Mouse (Mus musculus) heart, embryonic 12.5 days (tissue): Measurements from ENCODE around the gene Atp6ap1. TPM values are rescaled to one million over a fixed set of nuclear protein-coding genes. Genes with fewer than 3 reads are reported as not detected.

Experiments used
- ATAC-seq: fragments of 200-750 bp; cut with Nextera tagmentation; 2 replicates; pipeline ENCODE4 v1.8.0; 2017; ENCODE audit warnings: moderate TSS enrichment, moderate library complexity; ENCODE audit not compliant: insufficient number of reproducible peaks, low FRiP score
- H3K27ac ChIP-seq: fragments of 300-500 bp; sonication (generic); 2 replicates; pipeline ENCODE4 v1.5.1; 2016; ENCODE audit warnings: mild to moderate bottlenecking, moderate library complexity; ENCODE audit not compliant: poor library complexity, severe bottlenecking
- H3K27me3 ChIP-seq: fragments of 300-500 bp; sonication (generic); replicated peaks from 2 replicates; pipeline ENCODE4 v1.6.1; 2016; ENCODE audit warnings: mild to moderate bottlenecking, moderate library complexity
- H3K36me3 ChIP-seq: fragments of 300-500 bp; sonication (generic); 2 replicates; pipeline ENCODE4 v1.6.1; 2016; ENCODE audit warnings: mild to moderate bottlenecking, moderate library complexity
- H3K4me1 ChIP-seq: fragments of 300-500 bp; sonication (generic); replicated peaks from 2 replicates; pipeline ENCODE4 v1.6.1; 2016; ENCODE audit warnings: mild to moderate bottlenecking
- H3K4me2 ChIP-seq: fragments of 300-500 bp; sonication (generic); 2 replicates; pipeline ENCODE4 v1.6.1; 2016; ENCODE audit warnings: mild to moderate bottlenecking, moderate library complexity
- H3K4me3 ChIP-seq: fragments of 300-500 bp; sonication (generic); 2 replicates; pipeline ENCODE4 v1.5.1; 2016; ENCODE audit warnings: mild to moderate bottlenecking
- H3K9ac ChIP-seq: fragments of 300-500 bp; sonication (generic); 2 replicates; pipeline ENCODE4 v1.6.1; 2016; ENCODE audit warnings: mild to moderate bottlenecking, moderate library complexity
- H3K9me3 ChIP-seq: fragments of 300-500 bp; sonication (generic); replicated peaks from 2 replicates; pipeline ENCODE4 v1.6.1; 2016; ENCODE audit warnings: mild to moderate bottlenecking, moderate library complexity
- WGBS: fragments of 180-500 bp; shearing (Covaris S2); methylation state at CpG from one replicate; pipeline ENCODE4 v1.1.7; 2016; 5-methylcytosine and 5-hydroxymethylcytosine counted together
- polyA plus RNA-seq: library from polyadenylated mRNA; unstranded; fragments of >200 nt; fragmentation: Nextera tagmentation; extraction: Ambion mirVana; gene quantifications from 2 replicates; pipeline ENCODE4 v1.2.1, GENCODE M21; 2016

Atp6ap1 gene
- polyA plus RNA-seq, 1 experiment from 2014 or later, result 128 TPM

DNA sequence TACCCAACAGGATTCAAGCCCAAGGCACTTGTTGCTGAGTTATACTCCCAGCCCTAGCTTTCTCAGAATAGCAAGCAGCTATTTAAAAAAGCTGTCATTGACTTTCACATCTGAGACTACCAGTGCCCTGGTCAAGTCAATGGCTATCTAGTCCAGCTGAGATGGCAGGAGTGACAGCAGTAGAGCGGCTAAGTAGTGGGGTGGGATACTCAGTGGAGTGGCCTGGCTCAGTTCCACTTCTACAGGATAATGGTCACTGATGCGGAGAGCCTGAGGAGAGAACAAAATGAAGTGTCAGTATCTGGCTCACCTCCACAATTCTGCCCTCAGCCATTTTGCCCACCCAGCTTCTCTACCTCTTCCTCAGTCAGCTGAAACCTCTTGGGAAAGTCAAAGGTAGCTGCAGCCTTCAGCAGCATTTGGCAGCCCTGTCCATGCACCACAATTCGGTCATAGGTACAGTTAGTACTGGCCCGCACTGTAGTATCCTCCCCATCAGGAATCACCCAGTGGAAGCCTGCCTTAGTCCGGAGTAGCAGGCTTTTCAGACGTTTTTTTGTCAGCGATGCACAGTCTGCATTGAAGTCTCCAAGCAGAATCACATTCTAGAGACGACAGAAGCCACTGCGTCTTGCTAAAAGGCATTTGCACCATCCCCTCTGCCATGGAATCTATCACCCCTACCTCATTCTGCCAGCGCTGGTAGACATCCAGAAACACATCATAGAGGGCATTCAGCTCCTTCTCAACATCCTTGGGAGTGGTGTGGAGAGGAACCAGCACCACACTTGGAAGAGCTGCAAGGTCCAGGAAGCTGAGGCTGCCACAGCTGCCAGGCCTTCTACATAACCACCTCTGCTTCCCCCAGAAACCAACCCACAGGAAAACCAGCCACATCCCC is 23.2 kb upstream of the Atp6ap1 start:
- H3K9ac ChIP-seq, result no peak overlapping the region
- 25% methylated on average over 10 of the region's 10 CpGs for WGBS
- no peak overlapping the region for H3K4me3 ChIP-seq
- no peak overlapping the region for H3K27ac ChIP-seq
- peaks cover 7% of the 10 kb centered on the region for H3K36me3 ChIP-seq
- H3K9me3 ChIP-seq, result no peaks in the 10 kb centered on the region
- no peak overlapping the region for H3K4me2 ChIP-seq
- H3K4me1 ChIP-seq, result no peaks in the 10 kb centered on the region
- ATAC-seq, result no peak
- H3K27me3 ChIP-seq, result no peaks in the 10 kb centered on the region

- Histone ChIP-seq H3K4me3 (no peak overlapping the region), H3K4me1 (no peaks in the 10 kb centered on the region), H3K27me3 (no peaks in the 10 kb centered on the region), H3K27ac (no peak overlapping the region), H3K4me2 (no peak overlapping the region), H3K9me3 (no peaks in the 10 kb centered on the region), H3K9ac (no peak overlapping the region), H3K36me3 (no peaks in the 10 kb centered on the region)
- WGBS, result 64% methylated on average over 8 of the region's 8 CpGs
- ATAC-seq, result no peak
Measured at GRCm38 (mm10) chrX:74277916-74278315, 19.0 kb upstream of the Atp6ap1 start.

- peak overlapping the region; percentile 88 for H3K27ac ChIP-seq
- H3K9me3 ChIP-seq, result no peaks in the 10 kb centered on the region
- peak; percentile 23 for ATAC-seq
- peak overlapping the region; percentile 80 for H3K4me2 ChIP-seq
- H3K36me3 ChIP-seq, result 0 out of 2 replicates have a peak, but pooled peaks cover 2% of the 10 kb centered on the region
- no peaks in the 10 kb centered on the region for H3K27me3 ChIP-seq
- peaks cover 7% of the 10 kb centered on the region for H3K4me1 ChIP-seq
- H3K4me3 ChIP-seq, result peak overlapping the region; percentile 57
- peak overlapping the region; percentile 79 for H3K9ac ChIP-seq
- 9% methylated on average over 14 of the region's 14 CpGs for WGBS
Measured at GRCm38 (mm10) chrX:74281041-74281731, 15.7 kb upstream of the Atp6ap1 start.

- 0 out of 2 replicates have a peak, but pooled peaks cover 3% of the 10 kb centered on the region for H3K36me3 ChIP-seq
- no peaks in the 10 kb centered on the region for H3K27me3 ChIP-seq
- peak; percentile 93 for ATAC-seq
- H3K4me2 ChIP-seq, result peak within 1 kb of the TSS; percentile 80
- H3K9me3 ChIP-seq, result no peaks in the 10 kb centered on the region
- peak within 1 kb of the TSS; percentile 79 for H3K9ac ChIP-seq
- peak within 1 kb of the TSS; percentile 57 for H3K4me3 ChIP-seq
- 12% methylated on average over 16 of the region's 16 CpGs for WGBS
- H3K4me1 ChIP-seq, result peaks cover 7% of the 10 kb centered on the region
- peak within 1 kb of the TSS; percentile 88 for H3K27ac ChIP-seq
Measured at GRCm38 (mm10) chrX:74281732-74282394, 15.0 kb upstream of the Atp6ap1 start, which contains the start of the genes Taz and Dnase1l1. Taz (plus strand) TSS chrX:74281912. Dnase1l1 (minus strand) TSS chrX:74282337.

- ATAC-seq, result peak; percentile 76
- Histone ChIP-seq H3K27ac (peak overlapping the region; percentile 88), H3K9ac (peak overlapping the region; percentile 79), H3K9me3 (no peaks in the 10 kb centered on the region), H3K4me1 (peaks cover 7% of the 10 kb centered on the region), H3K27me3 (no peaks in the 10 kb centered on the region), H3K4me2 (peak overlapping the region; percentile 80), H3K4me3 (peak overlapping the region; percentile 57), H3K36me3 (0 out of 2 replicates have a peak, but pooled peaks cover 3% of the 10 kb centered on the region)
- WGBS, result 16% methylated on average over 39 of the region's 39 CpGs
Measured at GRCm38 (mm10) chrX:74282395-74283091, 14.4 kb upstream of the Atp6ap1 start.

- Histone ChIP-seq H3K27me3 (no peaks in the 10 kb centered on the region), H3K36me3 (peaks cover 8% of the 10 kb centered on the region; the same call in 1 of the 2 replicates), H3K4me3 (peak overlapping the region; percentile 57), H3K9me3 (no peaks in the 10 kb centered on the region), H3K9ac (peak overlapping the region; percentile 79), H3K4me2 (peak overlapping the region; percentile 80), H3K4me1 (peaks cover 7% of the 10 kb centered on the region), H3K27ac (peak overlapping the region; percentile 88)
- no peak for ATAC-seq
- 44% methylated on average over 5 of the region's 5 CpGs for WGBS
Measured at GRCm38 (mm10) chrX:74283092-74283437, 13.8 kb upstream of the Atp6ap1 start.

DNA sequence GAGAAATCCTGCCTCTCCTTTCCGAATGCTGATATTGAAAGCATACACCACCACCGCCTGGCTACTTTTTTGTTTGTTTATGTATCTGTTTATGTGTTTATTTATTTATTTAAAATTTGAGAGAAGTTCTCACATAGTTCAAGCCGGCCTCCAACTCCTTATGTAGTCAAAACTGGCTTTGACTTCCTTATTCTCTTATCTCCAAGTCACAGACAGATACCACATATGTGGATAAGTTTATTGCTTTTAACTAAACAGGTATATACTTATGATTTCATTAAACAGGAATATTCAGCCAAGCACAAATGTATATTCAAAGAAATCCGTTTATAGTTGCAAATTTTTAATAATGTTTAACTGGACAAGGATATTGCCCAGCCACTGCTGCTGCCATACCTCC is 3.5 kb upstream of the Atp6ap1 start:
- H3K9ac ChIP-seq, result no peak overlapping the region
- no peaks in the 10 kb centered on the region for H3K9me3 ChIP-seq
- no peak overlapping the region for H3K4me3 ChIP-seq
- WGBS, result 74% methylated on average over 4 of the region's 4 CpGs
- peaks cover 18% of the 10 kb centered on the region for H3K36me3 ChIP-seq
- no peak overlapping the region for H3K4me2 ChIP-seq
- no peaks in the 10 kb centered on the region; the same call in 1 of the 2 replicates for H3K4me1 ChIP-seq
- no peak for ATAC-seq
- H3K27ac ChIP-seq, result no peak overlapping the region
- H3K27me3 ChIP-seq, result no peaks in the 10 kb centered on the region

- Histone ChIP-seq H3K4me2 (no peak overlapping the region), H3K27ac (no peak overlapping the region), H3K4me1 (no peaks in the 10 kb centered on the region; the same call in 1 of the 2 replicates), H3K36me3 (peaks cover 37% of the 10 kb centered on the region), H3K9me3 (no peaks in the 10 kb centered on the region), H3K9ac (no peak overlapping the region), H3K27me3 (no peaks in the 10 kb centered on the region), H3K4me3 (no peak overlapping the region)
- ATAC-seq, result no peak
- 69% methylated on average over 1 of the region's 1 CpGs for WGBS
Measured at GRCm38 (mm10) chrX:74298348-74298747, 1.5 kb downstream of the Atp6ap1 start.

DNA sequence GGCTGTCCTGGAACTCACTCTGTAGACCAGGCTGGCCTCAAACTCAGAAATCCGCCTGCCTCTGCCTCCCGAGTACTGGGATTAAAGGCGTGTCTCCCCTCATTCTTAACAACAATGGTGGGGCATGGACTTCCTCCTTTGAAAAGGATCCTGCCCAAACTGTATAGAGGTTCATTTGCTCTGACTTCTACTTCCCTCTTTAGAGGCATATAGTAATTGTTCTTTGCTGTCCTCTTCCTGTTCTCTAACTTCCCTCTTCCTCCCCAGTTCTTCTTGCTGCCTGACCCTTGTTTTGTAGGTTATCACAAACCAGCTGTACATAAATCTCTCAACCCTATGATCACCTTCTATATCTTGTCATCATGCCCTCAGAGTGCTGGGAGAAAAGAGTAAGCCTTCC is 2.8 kb downstream of the Atp6ap1 start:
- ATAC-seq, result no peak

GRCm38 (mm10) chrX:74304867-74305700 is 8.2 kb downstream of the Atp6ap1 start, which contains the start of gene Gdi1:
Gdi1 (plus strand) TSS chrX:74304998.
- H3K4me2 ChIP-seq, result peak within 1 kb of the TSS; percentile 86
- no peaks in the 10 kb centered on the region for H3K27me3 ChIP-seq
- WGBS, result 12% methylated on average over 41 of the region's 41 CpGs
- peak; percentile 90 for ATAC-seq
- peak within 1 kb of the TSS; percentile 90 for H3K9ac ChIP-seq
- peak within 1 kb of the TSS; percentile 70 for H3K4me3 ChIP-seq
- no peaks in the 10 kb centered on the region for H3K9me3 ChIP-seq
- H3K36me3 ChIP-seq, result peaks cover 77% of the 10 kb centered on the region
- peak within 1 kb of the TSS; percentile 94 for H3K27ac ChIP-seq
- peaks cover 9% of the 10 kb centered on the region; the same call in 1 of the 2 replicates for H3K4me1 ChIP-seq

More for the DNA sequence above, 2.8 kb downstream of the Atp6ap1 start:
- Histone ChIP-seq H3K36me3 (peaks cover 47% of the 10 kb centered on the region), H3K4me3 (no peak overlapping the region), H3K27me3 (no peaks in the 10 kb centered on the region), H3K27ac (no peak overlapping the region), H3K9me3 (no peaks in the 10 kb centered on the region), H3K4me2 (no peak overlapping the region), H3K9ac (no peak overlapping the region), H3K4me1 (no peaks in the 10 kb centered on the region; the same call in 1 of the 2 replicates)
- WGBS, result 86% methylated on average over 3 of the region's 3 CpGs
